Mouse (Mus musculus): ENCODE results near the gene Prkca.

- TF ChIP-seq CTCF (IDR thresholded peaks at IDR 0.05; ENCODE audit: low read depth) (no peak), EP300 (IDR thresholded peaks at IDR 0.05; ENCODE audit: low read depth) (no peak)
Observed at GRCm38 (mm10) chr11:108240924-108241498, 102.7 kb downstream of the Prkca start.
